Mouse (Mus musculus) cortical plate, adult 2 months (tissue): ENCODE data around the gene Tlr9.

Experiments used
- CTCF ChIP-seq: fragments of 200-500 bp; IDR thresholded peaks from 2 replicates; pipeline ENCODE4 v1.5.1; 2011; ENCODE audit warnings: mild to moderate bottlenecking, control low read depth, low read length; ENCODE audit not compliant: insufficient read depth; ENCODE audit errors: extremely low read depth
- POLR2A ChIP-seq: fragments of 200-500 bp; IDR thresholded peaks from 2 replicates; pipeline ENCODE4 v1.6.1; 2011; ENCODE audit warnings: mild to moderate bottlenecking, low read length, control low read depth; ENCODE audit not compliant: insufficient read depth; ENCODE audit errors: extremely low read depth

- TF ChIP-seq CTCF (no peak), POLR2A (no peak)
Observed at GRCm38 (mm10) chr9:106261058-106261457, 38.7 kb downstream of the Tlr9 start.
